Mouse (Mus musculus) hindbrain, embryonic 13.5 days (tissue): ENCODE results near the gene Rab3gap2. TPM values are rescaled to one million over a fixed set of nuclear protein-coding genes. Genes with fewer than 3 reads are reported as not detected.

Source experiments
- ATAC-seq: fragments of 200-750 bp; cut with Nextera tagmentation; 2 replicates; pipeline ENCODE4 v1.8.0; 2017; ENCODE audit warnings: moderate TSS enrichment; ENCODE audit not compliant: low FRiP score
- H3K27ac ChIP-seq: fragments of 300-500 bp; sonication (generic); 2 replicates; pipeline ENCODE4 v1.5.1; 2015; ENCODE audit warnings: inconsistent platforms, mild to moderate bottlenecking, moderate library complexity
- H3K27me3 ChIP-seq: fragments of 300-500 bp; sonication (generic); 2 replicates; pipeline ENCODE4 v1.6.1; 2015; ENCODE audit warnings: mild to moderate bottlenecking, inconsistent platforms
- H3K36me3 ChIP-seq: fragments of 300-500 bp; sonication (generic); 2 replicates; pipeline ENCODE4 v1.6.1; 2015; ENCODE audit warnings: mild to moderate bottlenecking, inconsistent platforms
- H3K4me1 ChIP-seq: fragments of 300-500 bp; sonication (generic); replicated peaks from 2 replicates; pipeline ENCODE4 v1.6.1; 2015; ENCODE audit warnings: inconsistent platforms
- H3K4me2 ChIP-seq: fragments of 300-500 bp; sonication (generic); 2 replicates; pipeline ENCODE4 v1.6.1; 2015; ENCODE audit warnings: inconsistent platforms, mild to moderate bottlenecking, moderate library complexity
- H3K4me3 ChIP-seq: fragments of 300-500 bp; sonication (generic); 2 replicates; pipeline ENCODE4 v1.5.1; 2015; ENCODE audit warnings: mild to moderate bottlenecking, inconsistent platforms
- H3K9ac ChIP-seq: fragments of 300-500 bp; sonication (generic); 2 replicates; pipeline ENCODE4 v1.6.1; 2015; ENCODE audit warnings: mild to moderate bottlenecking, inconsistent platforms
- H3K9me3 ChIP-seq: fragments of 300-500 bp; sonication (generic); 2 replicates; pipeline ENCODE4 v1.6.1; 2016; ENCODE audit warnings: inconsistent platforms
- WGBS: fragments of 180-500 bp; shearing (Covaris S2); methylation state at CpG from one replicate; pipeline ENCODE4 v1.1.7; 2015; 5-methylcytosine and 5-hydroxymethylcytosine counted together
- polyA plus RNA-seq: library from polyadenylated mRNA; unstranded; fragments of >200 nt; fragmentation: Nextera tagmentation; extraction: Ambion mirVana; gene quantifications from 2 replicates; pipeline ENCODE4 v1.2.1, GENCODE M21; 2015

The Rab3gap2 gene
- 25.4 and 25.6 TPM in 2 replicates for polyA plus RNA-seq

GRCm38 (mm10) chr1:185203909-185204661 is at the start of gene Rab3gap2:
Gene Rab3gap2, plus strand, starts transcription at chr1:185204117.
- H3K27me3 ChIP-seq, result no peaks in the 10 kb centered on the region
- H3K27ac ChIP-seq, result peak within 1 kb of the TSS; percentile 88
- peaks cover 3% of the 10 kb centered on the region; the same call in 1 of the 2 replicates for H3K36me3 ChIP-seq
- peaks cover 42% of the 10 kb centered on the region for H3K4me1 ChIP-seq
- peak within 1 kb of the TSS; percentile 73 for H3K4me3 ChIP-seq
- H3K9me3 ChIP-seq, result no peaks in the 10 kb centered on the region
- ATAC-seq, result peak; percentile 93
- H3K9ac ChIP-seq, result peak within 1 kb of the TSS; percentile 89
- H3K4me2 ChIP-seq, result peak within 1 kb of the TSS; percentile 83
- under 1% methylated on average over 51 of the region's 57 CpGs for WGBS

GRCm38 (mm10) chr1:185173641-185174040 is 30.3 kb upstream of the Rab3gap2 start:
- no peak for ATAC-seq
- H3K27me3 ChIP-seq, result no peaks in the 10 kb centered on the region
- H3K4me3 ChIP-seq, result no peak overlapping the region
- H3K4me1 ChIP-seq, result no peaks in the 10 kb centered on the region
- H3K36me3 ChIP-seq, result no peaks in the 10 kb centered on the region
- 92% methylated on average over 5 of the region's 5 CpGs for WGBS
- no peak overlapping the region for H3K9ac ChIP-seq
- no peaks in the 10 kb centered on the region for H3K9me3 ChIP-seq
- H3K27ac ChIP-seq, result no peak overlapping the region
- no peak overlapping the region for H3K4me2 ChIP-seq

- Histone ChIP-seq H3K4me1 (no peaks in the 10 kb centered on the region), H3K27ac (no peak overlapping the region), H3K9ac (no peak overlapping the region), H3K27me3 (no peaks in the 10 kb centered on the region), H3K9me3 (no peaks in the 10 kb centered on the region), H3K4me2 (no peak overlapping the region), H3K4me3 (no peak overlapping the region), H3K36me3 (no peaks in the 10 kb centered on the region)
- WGBS, result 89% methylated on average over 6 of the region's 6 CpGs
- ATAC-seq, result no peak
Observed at GRCm38 (mm10) chr1:185177860-185178259, 26.1 kb upstream of the Rab3gap2 start.

GRCm38 (mm10) chr1:185183591-185184330 is 20.2 kb upstream of the Rab3gap2 start:
- no peaks in the 10 kb centered on the region for H3K9me3 ChIP-seq
- H3K4me1 ChIP-seq, result peaks cover 17% of the 10 kb centered on the region
- no peak for ATAC-seq
- H3K4me2 ChIP-seq, result peak overlapping the region; percentile 27; the same call in 1 of the 2 replicates
- H3K4me3 ChIP-seq, result no peak overlapping the region
- 15% methylated on average over 9 of the region's 9 CpGs for WGBS
- H3K9ac ChIP-seq, result no peak overlapping the region
- no peak overlapping the region for H3K27ac ChIP-seq
- H3K36me3 ChIP-seq, result no peaks in the 10 kb centered on the region
- H3K27me3 ChIP-seq, result no peaks in the 10 kb centered on the region

- ATAC-seq, result 0 out of 2 replicates have a peak, but pooled peaks have one; percentile 53
- H3K4me3 ChIP-seq, result no peak overlapping the region
Observed at GRCm38 (mm10) chr1:185185556-185185955, 18.4 kb upstream of the Rab3gap2 start.

GRCm38 (mm10) chr1:185187135-185187785 is 16.7 kb upstream of the Rab3gap2 start:
- 71% methylated on average over 13 of the region's 13 CpGs for WGBS
- Histone ChIP-seq H3K9ac (no peak overlapping the region), H3K9me3 (no peaks in the 10 kb centered on the region), H3K4me1 (peaks cover 17% of the 10 kb centered on the region), H3K36me3 (no peaks in the 10 kb centered on the region), H3K4me2 (no peak overlapping the region), H3K4me3 (no peak overlapping the region), H3K27ac (no peak overlapping the region), H3K27me3 (no peaks in the 10 kb centered on the region)
- ATAC-seq, result no peak

More at GRCm38 (mm10) chr1:185185556-185185955, 18.4 kb upstream of the Rab3gap2 start:
- Histone ChIP-seq H3K27ac (no peak overlapping the region), H3K9me3 (no peaks in the 10 kb centered on the region), H3K4me1 (peaks cover 17% of the 10 kb centered on the region), H3K36me3 (no peaks in the 10 kb centered on the region), H3K27me3 (no peaks in the 10 kb centered on the region), H3K9ac (no peak overlapping the region), H3K4me2 (no peak overlapping the region)
- 37% methylated on average over 9 of the region's 9 CpGs for WGBS

- Histone ChIP-seq H3K9ac (no peak overlapping the region), H3K4me1 (peaks cover 15% of the 10 kb centered on the region), H3K36me3 (no peaks in the 10 kb centered on the region), H3K4me2 (no peak overlapping the region), H3K27me3 (no peaks in the 10 kb centered on the region), H3K9me3 (no peaks in the 10 kb centered on the region), H3K4me3 (no peak overlapping the region), H3K27ac (no peak overlapping the region)
- no peak for ATAC-seq
- WGBS, result 92% methylated on average over 9 of the region's 9 CpGs
Observed at GRCm38 (mm10) chr1:185189901-185190300, 14.0 kb upstream of the Rab3gap2 start.

- Histone ChIP-seq H3K4me1 (0 out of 2 replicates have a peak, but pooled peaks cover 2% of the 10 kb centered on the region), H3K4me3 (no peak overlapping the region), H3K9me3 (no peaks in the 10 kb centered on the region), H3K4me2 (no peak overlapping the region), H3K27me3 (0 out of 2 replicates have a peak, but pooled peaks cover 2% of the 10 kb centered on the region), H3K9ac (no peak overlapping the region), H3K36me3 (no peaks in the 10 kb centered on the region), H3K27ac (no peak overlapping the region)
- no peak for ATAC-seq
- WGBS, result 82% methylated on average over 8 of the region's 8 CpGs
Observed at GRCm38 (mm10) chr1:185192087-185192486, 11.8 kb upstream of the Rab3gap2 start.

GRCm38 (mm10) chr1:185193509-185193908 is 10.4 kb upstream of the Rab3gap2 start:
- no peak overlapping the region for H3K9ac ChIP-seq
- H3K27me3 ChIP-seq, result 0 out of 2 replicates have a peak, but pooled peaks cover 2% of the 10 kb centered on the region
- H3K4me3 ChIP-seq, result no peak overlapping the region
- H3K4me1 ChIP-seq, result 0 out of 2 replicates have a peak, but pooled peaks cover 2% of the 10 kb centered on the region
- H3K9me3 ChIP-seq, result no peaks in the 10 kb centered on the region
- H3K27ac ChIP-seq, result no peak overlapping the region
- no peak for ATAC-seq
- WGBS, result 13% methylated on average over 10 of the region's 10 CpGs
- H3K4me2 ChIP-seq, result no peak overlapping the region
- H3K36me3 ChIP-seq, result no peaks in the 10 kb centered on the region

GRCm38 (mm10) chr1:185196323-185196722 is 7.6 kb upstream of the Rab3gap2 start:
- 87% methylated on average over 3 of the region's 3 CpGs for WGBS
- Histone ChIP-seq H3K36me3 (no peaks in the 10 kb centered on the region), H3K9ac (no peak overlapping the region), H3K4me3 (no peak overlapping the region), H3K27me3 (0 out of 2 replicates have a peak, but pooled peaks cover 2% of the 10 kb centered on the region), H3K4me2 (no peak overlapping the region), H3K27ac (no peak overlapping the region), H3K4me1 (peaks cover 14% of the 10 kb centered on the region), H3K9me3 (no peaks in the 10 kb centered on the region)
- ATAC-seq, result no peak

- Histone ChIP-seq H3K36me3 (no peaks in the 10 kb centered on the region), H3K27ac (peak overlapping the region; percentile 65), H3K9ac (peak overlapping the region; percentile 26; the same call in 1 of the 2 replicates), H3K4me1 (peaks cover 34% of the 10 kb centered on the region), H3K9me3 (no peaks in the 10 kb centered on the region), H3K27me3 (no peaks in the 10 kb centered on the region), H3K4me2 (peak overlapping the region; percentile 4; the same call in 1 of the 2 replicates), H3K4me3 (no peak overlapping the region)
- WGBS, result 23% methylated on average over 22 of the region's 22 CpGs
- ATAC-seq, result peak; percentile 31; the same call in 1 of the 2 replicates
Observed at GRCm38 (mm10) chr1:185200571-185201395, 3.1 kb upstream of the Rab3gap2 start.
